Mouse (Mus musculus): Measurements from ENCODE around the gene Neurl2. TPM values are rescaled to one million over a fixed set of nuclear protein-coding genes. Genes with fewer than 3 reads are reported as not detected.
A peak's percentile ranks its signal among the peaks of the same experiment; 100 is the strongest.

Neurl2 gene
- polyA plus RNA-seq, 1 experiment from 2014 or later = 4.6 TPM

GRCm38 (mm10) chr2:164790451-164790850 is 42.8 kb downstream of the Neurl2 start:
- Histone ChIP-seq H3K9me3 (ENCODE audit: control insufficient read depth, low read length) (no peaks in the 10 kb centered on the region), H3K36me3 (ENCODE audit: control insufficient read depth, insufficient read depth, low read length) (peaks cover 17% of the 10 kb centered on the region), H3K4me1 (replicated peaks; ENCODE audit: control insufficient read depth, insufficient read depth) (no peaks in the 10 kb centered on the region), H3K4me2 (replicated peaks; ENCODE audit: low read depth) (no peak overlapping the region), H3K27ac (replicated peaks) (no peak overlapping the region), H3K27me3 (ENCODE audit: control insufficient read depth, insufficient read depth, low read length) (no peaks in the 10 kb centered on the region), H3K4me3 (ENCODE audit: low read depth, low read length) (no peak overlapping the region), H3K9ac (ENCODE audit: low read length) (no peak overlapping the region)
- ATAC-seq (ENCODE audit: low FRiP score, low TSS enrichment) (no peak), DNase-seq (ENCODE audit: low spot score) (no peak)
- no peak for TF ChIP-seq EP300 (optimal IDR thresholded peaks at IDR 0.05)
- TF ChIP-seq CTCF (IDR thresholded peaks at IDR 0.05; ENCODE audit: low read depth) = no peak
- whole genome bisulfite sequencing = 54% methylated on average over 4 of the region's 4 CpGs

GRCm38 (mm10) chr2:164788411-164788810 is 44.8 kb downstream of the Neurl2 start:
- no peaks in the 10 kb centered on the region for H3K9me3 ChIP-seq (ENCODE audit: control insufficient read depth, low read length)
- no peaks in the 10 kb centered on the region for H3K27me3 ChIP-seq (ENCODE audit: control insufficient read depth, insufficient read depth, low read length)
- DNase-seq (ENCODE audit: low spot score) (no peak), ATAC-seq (ENCODE audit: low FRiP score, low TSS enrichment) (no peak)
- WGBS = 51% methylated on average over 4 of the region's 4 CpGs
- H3K4me3 ChIP-seq (ENCODE audit: low read depth, low read length) = no peak overlapping the region
- TF ChIP-seq EP300 (optimal IDR thresholded peaks at IDR 0.05) = no peak
- peaks cover 14% of the 10 kb centered on the region for H3K36me3 ChIP-seq (ENCODE audit: control insufficient read depth, insufficient read depth, low read length)
- no peak overlapping the region for H3K9ac ChIP-seq (ENCODE audit: low read length)
- H3K27ac ChIP-seq (replicated peaks) = no peak overlapping the region
- H3K4me1 ChIP-seq (replicated peaks; ENCODE audit: control insufficient read depth, insufficient read depth) = 0 out of 2 replicates have a peak, but pooled peaks cover 3% of the 10 kb centered on the region
- H3K4me2 ChIP-seq (replicated peaks; ENCODE audit: low read depth) = no peak overlapping the region

- Histone ChIP-seq H3K27ac (replicated peaks) (no peak overlapping the region), H3K4me3 (ENCODE audit: low read depth, low read length) (no peak overlapping the region), H3K36me3 (ENCODE audit: control insufficient read depth, insufficient read depth, low read length) (peaks cover 11% of the 10 kb centered on the region), H3K4me2 (replicated peaks; ENCODE audit: low read depth) (no peak overlapping the region), H3K9me3 (ENCODE audit: control insufficient read depth, low read length) (no peaks in the 10 kb centered on the region), H3K4me1 (replicated peaks; ENCODE audit: control insufficient read depth, insufficient read depth) (0 out of 2 replicates have a peak, but pooled peaks cover 3% of the 10 kb centered on the region), H3K27me3 (ENCODE audit: control insufficient read depth, insufficient read depth, low read length) (no peaks in the 10 kb centered on the region), H3K9ac (ENCODE audit: low read length) (no peak overlapping the region)
- ATAC-seq (ENCODE audit: low FRiP score, low TSS enrichment) (no peak), DNase-seq (ENCODE audit: low spot score) (no peak)
- TF ChIP-seq EP300 (optimal IDR thresholded peaks at IDR 0.05) (no peak), CTCF (IDR thresholded peaks at IDR 0.05; ENCODE audit: low read depth) (no peak)
- 73% methylated on average over 10 of the region's 10 CpGs for WGBS
Observed at GRCm38 (mm10) chr2:164787779-164788178, 45.5 kb downstream of the Neurl2 start.

- H3K27me3 ChIP-seq (ENCODE audit: control insufficient read depth, insufficient read depth, low read length) = no peaks in the 10 kb centered on the region
- H3K4me1 ChIP-seq (replicated peaks; ENCODE audit: control insufficient read depth, insufficient read depth) = 0 out of 2 replicates have a peak, but pooled peaks cover 3% of the 10 kb centered on the region
- H3K9ac ChIP-seq (ENCODE audit: low read length) = no peak overlapping the region
- ATAC-seq (ENCODE audit: low FRiP score, low TSS enrichment) = no peak
- DNase-seq (ENCODE audit: low spot score) = no peak
- peak overlapping the region; percentile 74; the same call in 1 of the 2 replicates for H3K4me3 ChIP-seq (ENCODE audit: low read depth, low read length)
- 0 out of 2 replicates have a peak overlapping the region, but pooled peaks have one; percentile 18 for H3K27ac ChIP-seq (replicated peaks)
- TF ChIP-seq EP300 (optimal IDR thresholded peaks at IDR 0.05) = no peak
- no peak for TF ChIP-seq CTCF (IDR thresholded peaks at IDR 0.05; ENCODE audit: low read depth)
- WGBS = 73% methylated on average over 3 of the region's 3 CpGs
- H3K4me2 ChIP-seq (replicated peaks; ENCODE audit: low read depth) = peak overlapping the region; percentile 90
- no peaks in the 10 kb centered on the region for H3K9me3 ChIP-seq (ENCODE audit: control insufficient read depth, low read length)
- H3K36me3 ChIP-seq (ENCODE audit: control insufficient read depth, insufficient read depth, low read length) = peaks cover 4% of the 10 kb centered on the region
Observed at GRCm38 (mm10) chr2:164787032-164787431, 46.2 kb downstream of the Neurl2 start.

- ATAC-seq (ENCODE audit: low FRiP score, low TSS enrichment) (peak; percentile 18), DNase-seq (ENCODE audit: low spot score) (peak; percentile 38)
- H3K4me1 ChIP-seq (replicated peaks; ENCODE audit: control insufficient read depth, insufficient read depth) = 0 out of 2 replicates have a peak, but pooled peaks cover 3% of the 10 kb centered on the region
- peak overlapping the region; percentile 79 for H3K9ac ChIP-seq (ENCODE audit: low read length)
- no peaks in the 10 kb centered on the region for H3K27me3 ChIP-seq (ENCODE audit: control insufficient read depth, insufficient read depth, low read length)
- 9% methylated on average over 15 of the region's 15 CpGs for WGBS
- H3K4me3 ChIP-seq (ENCODE audit: low read depth, low read length) = peak overlapping the region; percentile 74
- H3K4me2 ChIP-seq (replicated peaks; ENCODE audit: low read depth) = peak overlapping the region; percentile 90
- no peaks in the 10 kb centered on the region for H3K9me3 ChIP-seq (ENCODE audit: control insufficient read depth, low read length)
- no peak for TF ChIP-seq EP300 (optimal IDR thresholded peaks at IDR 0.05)
- TF ChIP-seq CTCF (IDR thresholded peaks at IDR 0.05; ENCODE audit: low read depth) = no peak
- H3K27ac ChIP-seq (replicated peaks) = peak overlapping the region; percentile 95
- H3K36me3 ChIP-seq (ENCODE audit: control insufficient read depth, insufficient read depth, low read length) = no peaks in the 10 kb centered on the region; the same call in 1 of the 2 replicates
Observed at GRCm38 (mm10) chr2:164786388-164786885, 46.8 kb downstream of the Neurl2 start.

Data from stomach, postnatal 0 days (tissue).